Mouse (Mus musculus) thymus, adult 2 months (tissue): ENCODE data around the gene H2-DMb1.

ENCODE experiments used
- CTCF ChIP-seq: fragments of 200-500 bp; IDR thresholded peaks from 2 replicates; pipeline ENCODE4 v1.5.1; 2012; ENCODE audit warnings: mild to moderate bottlenecking, control low read depth, low read length, moderate library complexity, borderline replicate concordance; ENCODE audit not compliant: control insufficient read depth, poor library complexity, insufficient read depth; ENCODE audit errors: extremely low read depth
- POLR2A ChIP-seq: fragments of 200-500 bp; IDR thresholded peaks from 2 replicates; pipeline ENCODE4 v1.6.1; 2012; ENCODE audit warnings: mild to moderate bottlenecking, low read length, control low read depth, moderate library complexity; ENCODE audit not compliant: control insufficient read depth, poor library complexity, insufficient read depth; ENCODE audit errors: extremely low read depth

- TF ChIP-seq CTCF (peak; percentile 29; the same call in 1 of the 2 replicates), POLR2A (peak; percentile 39)
Observed at GRCm38 (mm10) chr17:34120814-34121171, 32.1 kb upstream of the H2-DMb1 start.
